ENCODE assay signal across 16 mouse cellular contexts in genomic region chr4:120285223-120285622, GRCm38 (mm10). TPM values are rescaled to one million over a fixed set of nuclear protein-coding genes. Genes with fewer than 3 reads are reported as not detected.
A peak's percentile ranks its signal among the peaks of the same experiment; 100 is the strongest.
DNase-seq lines count a peak whose midpoint lies in the region; ATAC-seq lines count a peak whose summit lies in the region.
"Had no signal": no experiment of that assay in that cellular context is flagged by ENCODE, and none has a peak within 500 bp of the region (broad histone marks: within the 10 kb centered on the region; RNA-seq: fewer than 3 reads in every experiment).

No protein-coding gene starts in this region.

- H3K36me3 ChIP-seq in intestine, embryonic 15.5 days: no peaks in the 10 kb centered on the region
- no peaks in the 10 kb centered on the region for H3K36me3 ChIP-seq in intestine, embryonic 16.5 days (ENCODE audit: control insufficient read depth, insufficient read depth, low read length)
- no peaks in the 10 kb centered on the region for H3K36me3 ChIP-seq in forebrain, embryonic 13.5 days (ENCODE audit: poor library complexity, severe bottlenecking)
- H3K36me3 ChIP-seq in hindbrain, embryonic 16.5 days (ENCODE audit: control insufficient read depth, insufficient read depth, low read length): no peaks in the 10 kb centered on the region
- H3K36me3 ChIP-seq in neural tube, embryonic 12.5 days: no peaks in the 10 kb centered on the region
- H3K36me3 ChIP-seq: limb, embryonic 15.5 days had no signal

- DNase-seq in liver: no peak
- DNase-seq in B cell, adult 2 months: no peak
- DNase-seq in urinary bladder, adult 18-20 months (ENCODE audit: low spot score in 2 of 2): no peak
- DNase-seq: adrenal gland, postnatal 25 days; cerebellum, adult 11-12 months; heart, adult 18-20 months; heart, postnatal 4 days; lung, embryonic 14.5 days had no signal

- WGBS in intestine, embryonic 15.5 days: 77% methylated on average over 3 of the region's 3 CpGs
- WGBS in intestine, embryonic 16.5 days: 65% methylated on average over 3 of the region's 3 CpGs
- 73% methylated on average over 3 of the region's 3 CpGs for WGBS in forebrain, embryonic 13.5 days
- WGBS in hindbrain, embryonic 16.5 days: 54% methylated on average over 3 of the region's 3 CpGs
- 64% methylated on average over 3 of the region's 3 CpGs for WGBS in neural tube, embryonic 12.5 days

- H3K4me3 ChIP-seq in intestine, embryonic 15.5 days (replicated peaks): no peak overlapping the region
- H3K4me3 ChIP-seq in intestine, embryonic 16.5 days (ENCODE audit: low read length): no peak overlapping the region
- peak overlapping the region; percentile 91 for H3K4me3 ChIP-seq in forebrain, embryonic 13.5 days
- peak overlapping the region; percentile 84 for H3K4me3 ChIP-seq in hindbrain, embryonic 16.5 days (ENCODE audit: low read length)
- H3K4me3 ChIP-seq in neural tube, embryonic 12.5 days: 0 out of 2 replicates have a peak overlapping the region, but pooled peaks have one; percentile 14
- H3K4me3 ChIP-seq: limb, embryonic 15.5 days; megakaryocyte, embryonic 14.5 days had no signal

- ATAC-seq in intestine, embryonic 15.5 days: no peak
- no peak for ATAC-seq in intestine, embryonic 16.5 days
- no peak for ATAC-seq in forebrain, embryonic 13.5 days
- no peak for ATAC-seq in hindbrain, embryonic 16.5 days
- no peak for ATAC-seq in neural tube, embryonic 12.5 days (ENCODE audit: low FRiP score, low read depth)

- H3K4me2 ChIP-seq in intestine, embryonic 15.5 days (replicated peaks): peak overlapping the region; percentile 100; the same call in 1 of the 2 replicates
- H3K4me2 ChIP-seq in intestine, embryonic 16.5 days (ENCODE audit: low read depth, low read length): no peak overlapping the region
- H3K4me2 ChIP-seq in forebrain, embryonic 13.5 days: peak overlapping the region; percentile 92
- peak overlapping the region; percentile 98 for H3K4me2 ChIP-seq in hindbrain, embryonic 16.5 days (ENCODE audit: low read length)
- H3K4me2 ChIP-seq in neural tube, embryonic 12.5 days (replicated peaks): peak overlapping the region; percentile 99

- no peak overlapping the region for H3K27ac ChIP-seq in intestine, embryonic 15.5 days
- H3K27ac ChIP-seq in intestine, embryonic 16.5 days (ENCODE audit: low read length): no peak overlapping the region
- H3K27ac ChIP-seq in forebrain, embryonic 13.5 days: no peak overlapping the region; the same call in 1 of the 2 replicates
- H3K27ac ChIP-seq in hindbrain, embryonic 16.5 days (ENCODE audit: low read depth, low read length): no peak overlapping the region
- no peak overlapping the region for H3K27ac ChIP-seq in neural tube, embryonic 12.5 days
- H3K27ac ChIP-seq: kidney, postnatal 0 days; limb, embryonic 15.5 days had no signal

- H3K4me1 ChIP-seq in intestine, embryonic 15.5 days (replicated peaks): peaks cover 28% of the 10 kb centered on the region
- peaks cover 26% of the 10 kb centered on the region for H3K4me1 ChIP-seq in intestine, embryonic 16.5 days (ENCODE audit: control insufficient read depth, insufficient read depth, low read length)
- peaks cover 75% of the 10 kb centered on the region for H3K4me1 ChIP-seq in forebrain, embryonic 13.5 days
- peaks cover 50% of the 10 kb centered on the region for H3K4me1 ChIP-seq in hindbrain, embryonic 16.5 days (ENCODE audit: control insufficient read depth, insufficient read depth, low read depth, low read length)
- peaks cover 50% of the 10 kb centered on the region for H3K4me1 ChIP-seq in neural tube, embryonic 12.5 days

- H3K9ac ChIP-seq in intestine, embryonic 15.5 days: no peak overlapping the region
- no peak overlapping the region for H3K9ac ChIP-seq in intestine, embryonic 16.5 days (ENCODE audit: low read depth, low read length)
- H3K9ac ChIP-seq in forebrain, embryonic 13.5 days: peak overlapping the region; percentile 97
- no peak overlapping the region for H3K9ac ChIP-seq in hindbrain, embryonic 16.5 days (ENCODE audit: low read depth, low read length)
- H3K9ac ChIP-seq in neural tube, embryonic 12.5 days: 0 out of 2 replicates have a peak overlapping the region, but pooled peaks have one; percentile 5
- H3K9ac ChIP-seq: limb, embryonic 15.5 days; lung, embryonic 14.5 days had no signal

- no peaks in the 10 kb centered on the region for H3K9me3 ChIP-seq in intestine, embryonic 15.5 days
- H3K9me3 ChIP-seq in intestine, embryonic 16.5 days (ENCODE audit: control insufficient read depth, low read length): no peaks in the 10 kb centered on the region
- H3K9me3 ChIP-seq in forebrain, embryonic 13.5 days (replicated peaks): no peaks in the 10 kb centered on the region
- no peaks in the 10 kb centered on the region for H3K9me3 ChIP-seq in hindbrain, embryonic 16.5 days (ENCODE audit: control insufficient read depth, low read length)
- no peaks in the 10 kb centered on the region for H3K9me3 ChIP-seq in neural tube, embryonic 12.5 days
- H3K9me3 ChIP-seq: limb, embryonic 15.5 days; megakaryocyte, embryonic 14.5 days had no signal

- H3K27me3 ChIP-seq in intestine, embryonic 15.5 days (replicated peaks): peaks cover 48% of the 10 kb centered on the region
- peaks cover 40% of the 10 kb centered on the region for H3K27me3 ChIP-seq in intestine, embryonic 16.5 days (replicated peaks; ENCODE audit: control insufficient read depth, insufficient read depth, low read length)
- peaks cover 13% of the 10 kb centered on the region for H3K27me3 ChIP-seq in forebrain, embryonic 13.5 days
- no peaks in the 10 kb centered on the region for H3K27me3 ChIP-seq in hindbrain, embryonic 16.5 days (replicated peaks; ENCODE audit: control insufficient read depth, insufficient read depth, low read length)
- peaks cover 54% of the 10 kb centered on the region for H3K27me3 ChIP-seq in neural tube, embryonic 12.5 days (replicated peaks)

RNA-seq across cellular contexts. Expression of gene Foxo6, which starts 1.9 kb away (rescaled TPM):
- polyA plus RNA-seq in intestine, embryonic 15.5 days (2015; fragmentation: Nextera tagmentation; extraction: Ambion mirVana): 0.20 and 0.29 TPM in 2 replicates
- 0.11 and 0.12 TPM in 2 replicates for polyA plus RNA-seq in intestine, embryonic 16.5 days (2015; fragmentation: Nextera tagmentation; extraction: Ambion mirVana)
- 3.1 and 3.8 TPM in 2 replicates for polyA plus RNA-seq in forebrain, embryonic 13.5 days (2015; fragmentation: Nextera tagmentation; extraction: Ambion mirVana)
- 0.85 and 1.1 TPM in 2 replicates for polyA plus RNA-seq in hindbrain, embryonic 16.5 days (2015; fragmentation: Nextera tagmentation; extraction: Ambion mirVana)
- 0.86 and 1.2 TPM in 2 replicates for polyA plus RNA-seq in neural tube, embryonic 12.5 days (2016; fragmentation: Nextera tagmentation; extraction: Ambion mirVana)

Comparison
In these comparisons a context has a peak if more than half of its experiments do, and no peak if none do; other contexts are left out.
1. H3K4me3 ChIP-seq: peak in forebrain, embryonic 13.5 days (single experiment), hindbrain, embryonic 16.5 days (single experiment) and neural tube, embryonic 12.5 days (single experiment); none in intestine, embryonic 15.5 days (single experiment) and intestine, embryonic 16.5 days (single experiment).
2. H3K9ac ChIP-seq: peak in forebrain, embryonic 13.5 days (single experiment) and neural tube, embryonic 12.5 days (single experiment); none in intestine, embryonic 15.5 days (single experiment), intestine, embryonic 16.5 days (single experiment) and hindbrain, embryonic 16.5 days (single experiment).